ENCODE assay signal across 14 mouse cellular contexts in genomic region chr13:51539816-51540215, GRCm38 (mm10). TPM values are rescaled to one million over a fixed set of nuclear protein-coding genes. Genes with fewer than 3 reads are reported as not detected.
"Had no signal": no experiment of that assay in that cellular context is flagged by ENCODE, and none has a peak within 500 bp of the region (broad histone marks: within the 10 kb centered on the region; RNA-seq: fewer than 3 reads in every experiment).

No protein-coding gene starts in this region.

- DNase-seq: liver, postnatal 0 days; lung, adult 2 months; lung, postnatal 14 days; lung, postnatal 36 days; right cerebral cortex, postnatal 14 days; right cerebral cortex, postnatal 4 days; spleen, adult 18-20 months; thymus, adult 18-20 months; thymus, postnatal 14 days; thymus, postnatal 36 days had no signal

RNA-seq across cellular contexts. Expression of gene Shc3, which starts 29.4 kb away (rescaled TPM):
- total RNA-seq: megakaryocyte progenitor cell, adult 5-6 weeks; monocyte, adult 5-6 weeks; neutrophil, adult 5-6 weeks had no signal
- polyA plus RNA-seq: macrophage had no signal
